Mouse (Mus musculus): ENCODE results near the gene Tmco3. TPM values are rescaled to one million over a fixed set of nuclear protein-coding genes. Genes with fewer than 3 reads are reported as not detected.

The Tmco3 gene
- polyA plus RNA-seq, 1 experiment from 2014 or later = 34.5 TPM

Other genes with a start within 250 kb of the Tmco3 start
- 0.39 and 0.92 TPM in 2 replicates for gene Proz, start 227.3 kb upstream of the Tmco3 start, polyA plus RNA-seq (2016; fragmentation: Nextera tagmentation; extraction: Ambion mirVana)
- 29.3 and 29.5 TPM in 2 replicates for gene Pcid2, start 182.7 kb upstream of the Tmco3 start, polyA plus RNA-seq (2016; fragmentation: Nextera tagmentation; extraction: Ambion mirVana)
- 124 and 137 TPM in 2 replicates for gene Cul4a, start 182.6 kb upstream of the Tmco3 start, polyA plus RNA-seq (2016; fragmentation: Nextera tagmentation; extraction: Ambion mirVana)
- gene Lamp1, start 129.0 kb upstream of the Tmco3 start, polyA plus RNA-seq (2016; fragmentation: Nextera tagmentation; extraction: Ambion mirVana) = 364 and 372 TPM in 2 replicates
- 19.8 and 22.7 TPM in 2 replicates for gene Grtp1, start 87.6 kb upstream of the Tmco3 start, polyA plus RNA-seq (2016; fragmentation: Nextera tagmentation; extraction: Ambion mirVana)
- 167 and 180 TPM in 2 replicates for gene Adprhl1, start 34.0 kb upstream of the Tmco3 start, polyA plus RNA-seq (2016; fragmentation: Nextera tagmentation; extraction: Ambion mirVana)
- 28.3 and 29.6 TPM in 2 replicates for gene Dcun1d2, start 59 bp upstream of the Tmco3 start, polyA plus RNA-seq (2016; fragmentation: Nextera tagmentation; extraction: Ambion mirVana)
- 105 and 114 TPM in 2 replicates for gene Tfdp1, start 50.6 kb downstream of the Tmco3 start, polyA plus RNA-seq (2016; fragmentation: Nextera tagmentation; extraction: Ambion mirVana)
- 0.36 TPM in 1 of 2 replicates, not detected in the other for gene Atp4b, start 108.6 kb downstream of the Tmco3 start, polyA plus RNA-seq (2016; fragmentation: Nextera tagmentation; extraction: Ambion mirVana)
- gene Grk1, start 116.9 kb downstream of the Tmco3 start, polyA plus RNA-seq (2016; fragmentation: Nextera tagmentation; extraction: Ambion mirVana) = not detected in 2 replicates
- gene Tmem255b, start 147.0 kb downstream of the Tmco3 start, polyA plus RNA-seq (2016; fragmentation: Nextera tagmentation; extraction: Ambion mirVana) = 0.38 and 0.53 TPM in 2 replicates
- 57.1 and 60.7 TPM in 2 replicates for gene Gas6, start 206.3 kb downstream of the Tmco3 start, polyA plus RNA-seq (2016; fragmentation: Nextera tagmentation; extraction: Ambion mirVana)